Mouse (Mus musculus) hindlimb bud, embryonic 11.5 days (tissue): Measurements from ENCODE around the gene Adamts2.
A peak's percentile ranks its signal among the peaks of the same experiment; 100 is the strongest.

Experiments used
- DNase-seq: peaks from one replicate; pipeline ENCODE4 v3.0.0-alpha.2; 2012; ENCODE audit warnings: low read depth, low spot score; ENCODE audit errors: extremely low spot score

Adamts2 gene

DNA sequence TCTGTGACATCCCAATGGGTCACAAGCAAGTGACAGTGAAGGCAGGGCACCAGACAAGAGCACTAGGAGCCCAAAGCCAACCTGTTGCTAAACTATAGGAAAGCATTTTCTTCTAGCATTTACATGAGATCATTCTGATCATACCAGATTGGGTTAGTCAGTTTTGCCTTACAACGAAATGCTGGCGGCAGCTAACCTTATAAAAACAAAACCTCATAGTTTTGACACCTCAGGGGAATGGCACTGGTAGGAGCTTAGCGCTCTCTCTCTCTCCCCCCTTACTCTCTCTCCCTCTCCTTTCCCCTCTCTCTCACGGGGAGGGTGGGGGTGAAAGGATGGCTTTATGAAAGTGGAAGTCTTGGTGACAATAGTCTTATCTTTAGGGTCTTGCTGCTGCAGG lies 123.7 kb downstream of the Adamts2 start:
- no peak for DNase-seq

DNA sequence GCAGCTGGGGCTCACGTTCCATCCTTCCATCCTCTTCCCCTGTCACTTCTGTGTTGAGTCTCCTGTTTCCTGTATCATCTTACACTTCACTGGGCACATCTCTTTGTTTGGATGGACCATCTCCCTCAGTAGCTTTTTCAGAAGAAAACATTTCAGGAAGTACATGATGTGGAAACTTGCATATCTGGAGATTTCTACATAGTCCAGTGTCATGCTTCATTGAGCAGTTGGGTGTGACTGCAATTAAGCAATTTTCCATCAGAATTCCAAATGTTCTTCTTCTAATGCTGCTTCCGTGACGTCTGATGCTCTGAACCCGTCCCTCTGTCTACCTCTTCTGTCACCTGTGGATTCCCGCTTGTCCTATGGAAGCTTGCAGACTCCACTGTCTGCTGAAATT lies 124.2 kb downstream of the Adamts2 start:
- DNase-seq = no peak

DNA sequence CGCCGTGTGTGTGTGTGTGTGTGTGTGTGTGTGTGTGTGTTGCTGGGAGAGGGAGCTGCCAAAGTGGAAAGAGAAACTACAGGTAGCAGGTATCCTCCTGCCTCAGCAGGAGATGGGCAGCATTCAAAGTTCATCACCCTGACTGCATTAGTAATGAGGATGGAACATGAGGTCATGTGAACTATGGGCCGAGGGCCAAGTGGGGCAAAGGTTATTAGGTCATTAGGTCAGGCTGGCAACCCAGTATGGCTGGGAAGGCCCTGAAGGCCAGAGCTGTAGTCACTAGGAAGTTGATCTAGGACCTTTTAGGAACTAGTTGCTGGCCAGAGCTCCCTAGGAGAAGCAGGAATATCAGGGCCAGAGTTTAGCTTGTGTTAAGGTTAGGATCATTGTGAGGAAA lies 131.3 kb downstream of the Adamts2 start:
- DNase-seq = no peak

DNA sequence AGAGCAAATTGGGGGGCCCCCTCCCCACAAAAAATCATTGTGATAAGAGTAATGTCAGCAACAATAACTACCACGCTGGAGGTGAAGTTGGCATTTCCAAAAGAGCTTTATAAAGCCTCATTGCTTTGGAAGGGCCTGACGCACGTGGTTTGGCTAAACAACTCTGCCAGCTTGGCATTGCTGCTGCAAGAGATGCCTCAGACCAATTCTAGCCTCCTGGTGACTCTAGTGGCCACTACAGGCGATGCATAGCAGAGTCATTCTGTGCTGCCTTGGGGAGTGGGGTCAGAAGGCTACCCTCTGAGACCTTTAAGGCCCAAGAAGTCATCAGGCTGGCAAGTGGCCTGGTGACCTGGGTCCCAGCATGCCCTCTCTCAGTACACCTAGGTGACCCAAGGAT lies 132.2 kb downstream of the Adamts2 start:
- DNase-seq = no peak

DNA sequence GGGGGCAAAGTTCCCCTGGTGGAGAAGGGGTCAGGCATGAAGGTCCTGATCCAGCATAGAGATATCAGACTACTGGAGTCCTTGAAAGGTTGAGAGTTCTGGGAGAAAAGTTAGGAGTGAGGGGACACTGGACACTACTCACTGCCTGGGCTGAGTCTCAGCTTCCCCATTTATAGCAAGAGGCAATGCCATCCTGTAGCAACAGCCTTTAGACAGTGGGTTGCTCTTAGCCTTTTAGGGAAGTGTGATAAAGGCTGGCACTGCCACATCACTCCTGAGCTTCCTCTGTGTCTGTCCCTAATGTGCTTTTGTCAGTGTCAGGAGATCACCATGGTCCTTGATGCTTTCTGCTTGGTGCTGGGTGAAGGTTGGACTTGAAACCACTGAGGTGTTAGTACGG lies 134.7 kb downstream of the Adamts2 start:
- no peak for DNase-seq

DNA sequence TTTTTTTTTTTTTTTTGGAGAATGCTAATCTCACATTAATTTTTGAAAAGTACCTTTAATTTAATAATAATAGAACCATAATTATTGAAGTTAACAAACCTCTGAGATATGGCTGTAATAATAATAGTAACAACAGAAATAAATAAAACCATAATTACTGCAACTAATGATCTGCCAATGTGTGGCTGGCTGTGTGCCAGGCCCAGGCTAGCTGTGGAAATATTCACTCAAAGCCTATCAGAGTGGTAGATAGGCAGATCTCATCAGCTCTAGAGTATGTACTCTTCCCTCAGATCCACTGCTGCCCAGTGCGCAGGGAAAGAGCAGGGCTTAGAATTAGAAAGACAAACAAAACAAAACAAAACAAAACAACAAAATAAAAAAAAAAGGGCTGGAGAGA lies 136.6 kb downstream of the Adamts2 start:
- DNase-seq = no peak

DNA sequence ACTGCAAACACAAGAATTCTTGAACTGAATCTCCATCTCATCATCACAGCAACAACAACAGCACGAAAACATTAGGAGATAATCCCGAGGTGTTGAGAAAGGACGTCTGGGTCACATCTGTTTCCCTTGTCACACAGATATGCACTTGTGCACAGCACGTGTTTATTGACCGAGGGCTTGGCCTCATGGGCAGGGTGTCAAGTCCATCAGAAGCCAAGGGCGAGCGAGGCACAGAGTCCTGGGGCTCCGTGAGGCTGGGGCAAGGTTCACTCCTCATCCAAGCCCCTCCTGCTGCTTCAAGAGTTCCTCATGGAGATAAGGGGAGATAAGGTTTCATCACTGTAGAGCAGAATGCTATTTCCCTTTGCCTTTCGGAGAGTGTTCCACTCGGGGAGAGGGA lies 137.6 kb downstream of the Adamts2 start:
- DNase-seq = no peak

DNA sequence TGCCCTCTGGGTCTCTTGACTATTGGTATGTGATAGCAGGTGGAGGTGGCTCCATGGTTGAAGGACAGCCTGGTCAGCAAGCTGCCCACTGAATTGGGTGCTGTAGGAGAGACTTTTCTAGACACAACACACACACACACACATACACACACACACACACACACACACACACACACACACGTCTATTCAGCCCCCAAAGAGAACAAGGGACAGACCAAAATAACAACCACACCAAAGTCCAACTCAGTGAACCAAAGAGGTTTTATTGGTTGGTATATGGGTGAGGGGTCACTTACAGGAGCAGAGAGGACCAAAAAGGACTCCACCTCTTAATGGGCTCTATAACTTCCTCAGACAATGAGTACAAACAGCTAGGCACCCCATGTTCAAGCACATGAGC lies 140.3 kb downstream of the Adamts2 start:
- no peak for DNase-seq

DNA sequence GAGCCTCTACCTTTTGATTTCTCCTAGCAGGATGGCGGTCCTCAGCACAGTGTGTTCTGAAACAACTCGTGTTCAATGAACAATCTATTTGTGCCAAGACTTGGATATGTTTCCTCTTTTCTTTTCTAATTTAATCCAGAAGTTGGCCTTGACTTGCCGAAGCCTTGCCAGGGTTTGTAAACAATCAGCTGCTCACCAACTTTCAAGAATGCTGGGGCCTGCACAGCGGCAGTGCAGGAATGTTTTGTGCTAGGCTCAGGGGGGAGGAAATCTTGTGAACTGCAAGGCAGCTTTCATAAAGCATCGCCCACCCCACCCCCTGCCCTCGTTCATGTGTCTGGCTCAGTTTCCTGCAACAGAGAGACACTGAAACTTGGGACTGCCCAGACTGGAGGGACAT lies 143.1 kb downstream of the Adamts2 start:
- no peak for DNase-seq

DNA sequence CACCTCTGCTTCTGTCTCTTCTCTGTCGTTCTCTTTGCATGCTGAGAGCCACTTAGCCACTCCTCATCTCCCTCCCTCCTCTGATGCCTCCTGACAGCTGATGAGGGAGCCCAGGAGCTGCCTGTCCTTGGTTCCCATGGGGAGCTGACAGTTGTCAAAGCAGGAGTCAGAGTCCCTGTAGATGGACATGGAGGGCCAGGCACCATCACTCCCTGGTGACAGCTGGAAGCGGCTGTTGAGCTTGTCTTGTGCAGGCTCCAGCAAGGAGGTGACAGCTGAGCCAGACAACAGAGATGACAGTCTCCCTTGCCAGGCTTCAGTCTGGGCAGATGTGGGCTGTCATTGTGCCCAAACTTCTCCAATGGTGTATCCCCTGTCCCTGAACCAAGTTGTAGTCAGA lies 144.6 kb downstream of the Adamts2 start:
- DNase-seq = no peak

DNA sequence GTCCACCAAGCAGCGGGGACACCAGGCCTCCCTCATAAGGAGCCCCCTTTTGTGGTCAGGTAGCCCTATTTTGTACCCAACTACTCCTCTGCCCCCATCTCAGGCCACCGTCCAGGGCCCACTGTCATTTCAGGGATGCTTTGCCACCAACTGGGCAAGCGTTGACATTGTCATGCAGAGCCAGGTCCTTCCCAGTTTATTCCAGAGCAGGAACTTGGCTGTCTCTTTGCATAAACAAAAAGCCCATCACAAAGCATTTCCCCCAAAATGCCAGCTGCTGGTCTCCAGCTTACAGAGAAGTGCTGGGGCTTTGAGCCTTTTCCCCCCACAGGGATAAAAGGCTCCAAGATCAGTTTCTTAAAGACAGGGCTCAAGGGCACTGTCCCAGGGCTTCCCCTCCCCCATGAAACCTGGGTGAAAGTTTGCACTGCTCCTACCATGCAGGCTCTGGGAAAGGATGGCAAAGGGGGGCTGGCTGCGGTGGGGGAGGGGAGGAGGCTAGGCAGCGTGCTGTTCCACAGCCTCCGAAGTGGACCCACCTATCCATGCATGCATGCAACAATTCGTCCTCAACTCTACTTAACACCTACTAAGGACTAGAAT lies 149.2 kb downstream of the Adamts2 start:
- DNase-seq = no peak

DNA sequence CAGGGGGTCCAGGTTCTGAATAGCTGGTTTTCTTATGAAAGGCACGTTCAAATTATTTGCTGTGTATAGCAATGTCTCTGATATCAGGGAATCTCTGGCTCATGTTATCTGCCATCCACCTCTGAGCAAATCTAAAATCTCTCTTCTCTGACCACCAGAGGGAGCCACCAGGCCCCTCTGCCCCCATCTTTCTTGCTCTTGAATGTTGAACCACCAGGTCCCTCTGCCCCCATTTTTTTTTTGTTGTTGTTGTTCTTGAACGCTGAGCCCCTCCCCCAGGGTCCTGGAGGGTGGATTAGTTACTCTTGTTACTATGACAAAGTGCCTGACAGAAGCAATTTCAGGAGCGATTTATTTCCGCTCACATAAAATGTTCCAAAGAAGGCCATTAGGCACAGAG lies 155.9 kb downstream of the Adamts2 start:
- peak; percentile 24 for DNase-seq

DNA sequence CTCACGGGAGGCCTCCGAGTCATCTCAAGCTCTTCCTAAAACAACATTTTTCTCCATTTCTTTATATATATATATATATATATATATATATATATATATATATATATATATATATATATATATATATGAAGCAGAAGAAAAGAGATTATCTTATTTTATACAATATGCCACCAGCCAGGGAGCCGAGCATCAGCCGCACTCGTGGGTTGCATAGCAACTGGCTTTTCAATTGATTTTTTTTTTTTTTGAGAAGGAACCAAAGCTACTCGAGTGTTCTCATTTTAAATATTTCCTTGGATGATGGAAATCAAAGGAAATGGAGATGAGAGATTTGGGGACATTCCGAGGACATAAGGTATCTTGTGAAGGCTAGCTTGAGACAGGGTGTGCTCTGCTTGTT lies 164.6 kb downstream of the Adamts2 start:
- no peak for DNase-seq

DNA sequence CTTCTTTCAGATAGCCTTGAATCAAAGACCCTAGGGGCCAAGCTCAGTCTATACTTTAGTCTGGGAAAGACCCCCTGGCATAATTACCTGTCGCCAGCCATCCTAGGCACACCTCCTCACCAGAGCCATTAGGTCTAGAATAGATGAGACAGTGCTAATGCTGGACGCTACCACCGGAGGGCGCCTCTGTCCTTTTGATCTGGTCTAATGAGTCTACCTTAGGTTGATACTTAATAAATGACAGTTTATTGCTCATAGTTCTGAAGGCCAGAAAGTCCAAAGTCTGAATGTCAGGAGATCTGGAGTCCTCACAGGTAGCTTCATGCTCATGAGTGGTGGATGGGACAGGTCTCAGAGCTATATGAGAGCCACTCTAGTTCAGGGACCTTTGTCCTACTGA lies 165.2 kb downstream of the Adamts2 start:
- no peak for DNase-seq

DNA sequence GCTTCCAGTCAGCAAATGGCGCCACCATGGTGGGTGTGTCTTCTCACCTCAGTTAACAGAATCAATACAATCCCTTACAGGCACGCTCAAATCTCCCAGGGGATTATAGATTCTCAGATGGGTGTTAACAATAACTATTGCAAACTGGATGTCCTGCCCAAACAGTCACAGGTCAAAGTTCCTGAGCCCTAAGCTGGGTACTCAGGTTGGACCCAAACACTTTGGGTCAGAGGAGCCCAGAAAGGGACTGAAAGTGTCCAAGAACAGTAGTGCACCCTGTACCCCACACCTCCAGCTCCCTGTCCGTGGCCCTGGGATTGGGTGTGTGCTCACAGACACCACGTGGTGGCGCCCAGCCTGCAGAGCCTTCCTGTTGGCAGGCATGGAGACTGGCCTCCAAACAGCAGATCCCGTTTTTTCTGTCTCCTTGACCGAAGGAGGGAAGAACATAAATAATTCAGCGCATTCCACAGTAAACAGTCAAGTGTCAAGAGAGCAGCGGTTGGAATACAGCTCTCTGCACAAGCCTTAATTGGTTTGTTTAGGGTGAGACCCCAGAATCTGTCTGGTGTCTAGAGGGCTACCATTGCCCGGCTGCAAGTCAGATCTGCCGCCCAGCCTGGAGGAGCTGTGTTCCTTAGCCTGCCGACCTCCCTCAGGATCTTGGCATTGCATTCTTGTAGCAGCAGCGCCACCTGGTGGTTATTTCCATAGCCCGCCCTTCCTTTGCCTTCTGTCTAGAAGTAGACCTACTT lies 167.3 kb downstream of the Adamts2 start:
- DNase-seq = peak; percentile 86

DNA sequence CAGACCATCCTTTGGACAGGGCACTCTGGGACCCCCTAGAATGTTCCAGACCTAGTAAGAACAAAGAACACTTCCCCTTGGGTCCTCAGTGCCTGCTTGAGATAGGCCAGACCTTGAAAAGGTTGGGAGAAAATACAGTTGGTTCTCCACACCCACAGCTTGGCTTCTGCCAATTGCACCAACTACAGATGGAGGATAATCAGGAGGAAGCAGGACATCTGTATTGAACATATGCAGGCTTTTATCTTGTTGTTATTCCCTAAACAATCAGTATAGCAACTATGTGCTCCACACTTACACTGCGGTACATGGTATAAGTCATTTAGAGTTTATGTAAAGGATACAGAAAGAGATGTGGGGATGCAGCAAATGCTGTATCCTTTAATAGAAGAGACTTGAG lies 169.1 kb downstream of the Adamts2 start:
- no peak for DNase-seq

DNA sequence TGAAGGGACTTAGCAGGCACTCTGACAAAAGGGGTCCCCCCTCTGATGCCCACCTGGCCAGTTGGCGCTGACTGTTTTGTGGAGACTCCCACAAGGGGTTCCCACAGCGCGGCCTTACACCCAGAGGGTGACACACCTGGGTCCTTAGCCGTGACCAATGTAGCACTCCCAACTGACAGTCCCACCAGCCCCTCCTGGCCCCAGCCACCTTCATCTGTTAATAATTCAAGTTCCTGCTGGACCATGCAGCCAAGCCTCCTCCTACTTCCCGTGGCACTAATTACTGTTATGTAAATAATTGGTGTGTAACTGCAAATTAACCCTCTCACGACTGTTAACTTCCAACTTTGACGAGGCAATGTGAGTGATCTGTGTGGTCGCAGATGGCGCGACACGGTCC lies 195.8 kb downstream of the Adamts2 start:
- no peak for DNase-seq

DNA sequence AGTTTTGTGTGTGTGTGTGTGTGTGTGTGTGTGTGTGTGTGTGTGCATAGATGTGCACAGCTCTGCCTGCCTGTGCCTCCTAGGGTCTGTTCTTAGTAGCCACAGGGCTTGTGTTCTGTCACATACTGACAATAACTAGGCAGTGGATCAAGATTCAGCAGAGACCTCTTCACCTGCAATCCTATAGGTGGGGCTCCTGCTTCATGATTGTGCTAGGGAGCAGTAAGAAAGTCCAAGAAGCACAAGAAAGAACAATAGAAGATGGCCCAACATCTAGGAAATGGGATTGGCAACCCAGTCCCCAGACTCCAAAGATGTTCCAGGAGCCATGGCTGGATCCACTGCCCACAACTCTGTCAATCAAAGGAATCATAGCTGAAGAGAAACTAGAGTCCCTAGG lies 197.0 kb downstream of the Adamts2 start:
- DNase-seq = no peak

DNA sequence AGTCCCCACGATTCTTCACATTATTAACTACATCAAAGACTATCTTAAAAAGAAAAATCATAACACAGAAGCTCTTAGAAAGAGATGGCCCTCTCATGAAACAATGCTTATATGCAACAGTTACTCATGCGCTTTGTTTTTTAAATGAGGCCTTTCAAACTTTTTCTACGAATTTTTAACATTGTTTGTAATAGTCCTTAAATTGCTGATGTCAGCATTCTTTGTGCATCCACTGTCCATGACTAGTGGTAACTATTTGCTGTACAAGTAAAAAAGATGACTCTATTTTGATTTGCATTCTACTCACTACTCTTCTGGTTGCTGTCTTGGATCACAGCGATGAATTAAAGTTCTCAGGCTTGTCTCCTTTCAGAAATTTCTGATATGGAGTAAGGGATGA lies 212.3 kb downstream of the Adamts2 start:
- no peak for DNase-seq

DNA sequence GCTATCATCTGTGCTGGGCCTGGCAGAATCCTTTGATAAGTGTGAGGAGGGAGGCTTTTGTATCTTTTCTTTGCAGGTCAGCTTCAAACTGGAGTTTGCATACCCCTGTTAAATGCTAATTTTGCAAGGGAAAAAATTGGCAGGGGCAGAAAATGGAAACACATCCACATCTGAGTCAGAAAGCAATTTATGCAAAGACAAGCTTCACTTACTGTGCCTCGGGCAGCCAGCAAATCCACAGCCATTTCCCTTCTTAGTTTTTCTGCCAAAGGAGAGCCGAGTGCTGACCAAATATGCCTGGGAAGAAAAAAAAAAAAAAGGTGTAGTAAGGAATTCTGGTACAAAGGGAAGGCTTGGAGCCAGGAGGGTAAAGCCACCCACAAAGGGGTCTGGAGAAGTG lies 224.3 kb downstream of the Adamts2 start:
- DNase-seq = no peak

DNA sequence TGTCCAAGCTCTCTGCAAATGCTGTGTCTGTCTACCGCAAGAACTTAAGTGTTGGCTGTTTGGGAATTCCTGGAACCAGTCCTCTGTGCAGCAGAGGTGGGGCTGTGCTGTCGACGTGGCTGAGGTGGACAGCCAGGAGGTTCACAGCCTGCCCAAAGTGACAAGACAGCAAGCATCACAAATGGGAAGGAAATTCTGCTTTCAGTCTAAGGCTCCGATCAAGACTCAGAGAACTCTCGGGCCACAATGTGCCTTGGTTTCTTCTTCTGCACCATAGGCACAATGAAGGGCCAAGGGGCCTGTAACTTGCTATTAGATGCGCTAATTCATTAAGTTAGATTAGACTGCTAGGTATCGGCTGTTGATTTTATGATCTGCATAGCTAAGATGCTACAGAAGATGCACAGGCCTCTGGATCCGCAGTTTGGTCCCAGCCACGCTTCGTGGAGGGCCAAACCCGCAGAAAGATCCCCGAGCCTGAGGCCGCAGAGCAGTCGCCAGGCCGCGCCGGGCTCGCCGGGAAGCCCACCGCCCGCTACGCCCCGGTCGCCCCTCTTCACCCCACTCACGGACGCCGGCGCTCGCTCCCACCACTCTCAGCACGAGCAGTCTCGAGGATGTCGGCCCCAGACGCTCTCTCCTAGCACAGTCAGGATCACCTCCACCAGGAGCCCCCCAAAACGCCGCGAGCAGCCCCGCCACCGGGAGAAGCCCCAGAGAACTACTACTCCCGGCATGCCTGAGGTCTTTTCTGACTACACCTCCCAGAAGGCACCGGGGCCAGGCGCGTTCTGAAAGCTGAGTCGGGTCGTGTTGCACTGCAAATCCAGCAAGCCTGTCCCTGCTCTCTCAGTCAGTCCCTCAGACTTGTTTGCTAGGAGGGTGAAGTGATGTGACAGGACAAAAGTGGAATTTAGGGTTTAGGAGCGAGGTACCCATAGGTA lies 225.4 kb downstream of the Adamts2 start, which contains the start of gene Zfp354c:
Gene Zfp354c (minus strand): TSS at position 715 of the 944 bp plus-strand sequence.
- no peak for DNase-seq

DNA sequence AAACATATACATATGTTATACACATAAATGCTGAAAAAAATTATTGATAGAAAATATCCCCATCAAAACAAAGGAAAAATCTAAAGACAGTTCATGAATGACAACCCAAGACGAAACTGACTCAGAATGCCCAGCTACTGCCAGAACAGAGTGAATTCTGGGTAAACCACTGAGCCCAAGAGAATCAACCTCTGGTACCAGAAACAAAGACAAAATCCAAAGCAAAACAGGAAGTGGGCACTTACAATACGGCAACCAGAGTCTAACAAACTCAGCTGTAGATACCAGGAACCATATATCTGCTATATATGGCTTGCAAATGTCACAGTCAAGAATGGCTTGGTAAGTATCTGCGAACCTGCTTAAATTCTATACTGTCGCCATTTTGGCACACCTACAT lies 233.8 kb downstream of the Adamts2 start:
- DNase-seq = no peak
